Mouse (Mus musculus) thymus, adult 2 months (tissue): ENCODE results near the gene Limk1. TPM values are rescaled to one million over a fixed set of nuclear protein-coding genes. Genes with fewer than 3 reads are reported as not detected.

ENCODE experiments used
- DNase-seq: peaks from one replicate; pipeline ENCODE4 v3.0.0; 2021
- H3K27ac ChIP-seq: fragments of 200-500 bp; 2 replicates; pipeline ENCODE4 v1.5.1; 2012; ENCODE audit warnings: low read length, control low read depth; ENCODE audit not compliant: control insufficient read depth, insufficient read depth
- H3K27me3 ChIP-seq: fragments of 200-500 bp; 2 replicates; pipeline ENCODE4 v1.6.1; 2012; ENCODE audit warnings: mild to moderate bottlenecking, low read length, moderate library complexity, mixed read lengths; ENCODE audit not compliant: control insufficient read depth, insufficient read depth
- H3K36me3 ChIP-seq: fragments of 200-500 bp; 2 replicates; pipeline ENCODE4 v1.6.1; 2012; ENCODE audit warnings: mild to moderate bottlenecking, low read length, moderate library complexity; ENCODE audit not compliant: control insufficient read depth, insufficient read depth
- H3K4me1 ChIP-seq: fragments of 200-500 bp; replicated peaks from 2 replicates; pipeline ENCODE4 v1.6.1; 2012; ENCODE audit warnings: low read length; ENCODE audit not compliant: control insufficient read depth, insufficient read depth
- H3K4me3 ChIP-seq: fragments of 200-500 bp; 2 replicates; pipeline ENCODE4 v1.5.1; 2012; ENCODE audit warnings: mild to moderate bottlenecking, low read length, control low read depth, moderate library complexity; ENCODE audit not compliant: control insufficient read depth, insufficient read depth
- CTCF ChIP-seq: fragments of 200-500 bp; IDR thresholded peaks from 2 replicates; pipeline ENCODE4 v1.5.1; 2012; ENCODE audit warnings: mild to moderate bottlenecking, control low read depth, low read length, moderate library complexity, borderline replicate concordance; ENCODE audit not compliant: control insufficient read depth, poor library complexity, insufficient read depth; ENCODE audit errors: extremely low read depth
- POLR2A ChIP-seq: fragments of 200-500 bp; IDR thresholded peaks from 2 replicates; pipeline ENCODE4 v1.6.1; 2012; ENCODE audit warnings: mild to moderate bottlenecking, low read length, control low read depth, moderate library complexity; ENCODE audit not compliant: control insufficient read depth, poor library complexity, insufficient read depth; ENCODE audit errors: extremely low read depth
- WGBS: fragments of 180-500 bp; shearing (Covaris S2); methylation state at CpG from one replicate; pipeline ENCODE4 v1.1.7; 2018; 5-methylcytosine and 5-hydroxymethylcytosine counted together
- polyA plus RNA-seq: library from polyadenylated mRNA; depleted of rRNA; stranded (reverse); fragments of >200 nt; gene quantifications from 2 replicates; pipeline ENCODE4 v1.2.3, GENCODE M21; 2012; rRNA removed

Gene Limk1
- 31.8 TPM in 2 replicates for polyA plus RNA-seq

DNA sequence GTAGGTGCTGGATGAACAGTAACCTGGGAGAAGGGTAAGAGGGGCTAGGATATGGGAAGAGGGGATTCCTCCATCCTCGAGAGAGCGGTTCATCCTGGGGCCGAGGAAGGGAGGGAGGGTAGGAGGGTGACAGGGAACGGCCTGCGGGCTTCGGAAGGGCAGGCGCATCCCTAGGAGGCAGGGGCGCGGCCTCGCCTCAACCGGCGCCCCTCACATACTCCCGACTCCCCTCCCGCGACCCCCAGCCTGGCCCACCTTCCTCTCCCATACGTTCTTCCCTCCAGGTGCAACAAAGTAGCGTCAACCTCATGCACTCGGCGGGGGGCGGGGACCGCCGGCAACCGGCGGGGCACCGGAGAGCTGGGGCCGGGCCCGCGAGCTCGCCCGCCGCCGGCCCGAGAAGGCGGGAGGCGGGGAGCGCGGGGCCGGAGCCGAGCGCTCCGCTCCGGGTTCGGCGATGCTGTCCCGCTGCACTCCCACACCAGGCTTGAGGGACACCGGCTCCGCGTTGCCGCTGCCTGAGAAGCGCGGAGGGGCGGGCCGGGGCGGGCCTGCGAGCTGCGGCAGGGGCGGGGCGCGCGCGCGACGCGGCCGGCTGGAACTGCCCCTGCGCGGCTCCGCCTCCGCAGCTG is at the start of gene Limk1:
TSS of gene Limk1 (minus strand) at position 513 of the 632 bp plus-strand sequence.
- H3K27ac ChIP-seq = peak within 1 kb of the TSS; percentile 30; the same call in 1 of the 2 replicates
- no peak for DNase-seq
- H3K36me3 ChIP-seq = no peaks in the 10 kb centered on the region
- 2% methylated on average over 69 of the region's 69 CpGs for WGBS
- TF ChIP-seq POLR2A = no peak
- no peak for TF ChIP-seq CTCF
- peaks cover 2% of the 10 kb centered on the region; the same call in 1 of the 2 replicates for H3K4me1 ChIP-seq
- peak within 1 kb of the TSS; percentile 50 for H3K4me3 ChIP-seq
- no peaks in the 10 kb centered on the region for H3K27me3 ChIP-seq

- DNase-seq = no peak
- H3K27me3 ChIP-seq = no peaks in the 10 kb centered on the region
- H3K27ac ChIP-seq = no peak overlapping the region
- no peaks in the 10 kb centered on the region for H3K36me3 ChIP-seq
- H3K4me3 ChIP-seq = no peak overlapping the region
- H3K4me1 ChIP-seq = no peaks in the 10 kb centered on the region
- WGBS = 89% methylated on average over 2 of the region's 2 CpGs
- no peak for TF ChIP-seq CTCF
- no peak for TF ChIP-seq POLR2A
Observed at GRCm38 (mm10) chr5:134734920-134735319, 46.5 kb upstream of the Limk1 start.

GRCm38 (mm10) chr5:134734072-134734471 is 45.7 kb upstream of the Limk1 start:
- 77% methylated on average over 5 of the region's 5 CpGs for WGBS
- DNase-seq = no peak
- Histone ChIP-seq H3K27ac (no peak overlapping the region), H3K27me3 (no peaks in the 10 kb centered on the region), H3K4me1 (no peaks in the 10 kb centered on the region), H3K36me3 (no peaks in the 10 kb centered on the region), H3K4me3 (no peak overlapping the region)
- TF ChIP-seq CTCF (no peak), POLR2A (no peak)

GRCm38 (mm10) chr5:134733241-134733640 is 44.8 kb upstream of the Limk1 start:
- H3K4me3 ChIP-seq = no peak overlapping the region
- TF ChIP-seq CTCF = no peak
- TF ChIP-seq POLR2A = no peak
- H3K27me3 ChIP-seq = no peaks in the 10 kb centered on the region
- WGBS = 80% methylated on average over 4 of the region's 4 CpGs
- H3K27ac ChIP-seq = no peak overlapping the region
- no peaks in the 10 kb centered on the region for H3K36me3 ChIP-seq
- DNase-seq = no peak
- no peaks in the 10 kb centered on the region for H3K4me1 ChIP-seq

- TF ChIP-seq CTCF = no peak
- no peak for TF ChIP-seq POLR2A
- DNase-seq = no peak
- H3K27ac ChIP-seq = no peak overlapping the region
- 89% methylated on average over 12 of the region's 12 CpGs for WGBS
- no peak overlapping the region for H3K4me3 ChIP-seq
- H3K27me3 ChIP-seq = no peaks in the 10 kb centered on the region
- H3K36me3 ChIP-seq = no peaks in the 10 kb centered on the region
- no peaks in the 10 kb centered on the region for H3K4me1 ChIP-seq
Observed at GRCm38 (mm10) chr5:134729124-134729523, 40.7 kb upstream of the Limk1 start.

DNA sequence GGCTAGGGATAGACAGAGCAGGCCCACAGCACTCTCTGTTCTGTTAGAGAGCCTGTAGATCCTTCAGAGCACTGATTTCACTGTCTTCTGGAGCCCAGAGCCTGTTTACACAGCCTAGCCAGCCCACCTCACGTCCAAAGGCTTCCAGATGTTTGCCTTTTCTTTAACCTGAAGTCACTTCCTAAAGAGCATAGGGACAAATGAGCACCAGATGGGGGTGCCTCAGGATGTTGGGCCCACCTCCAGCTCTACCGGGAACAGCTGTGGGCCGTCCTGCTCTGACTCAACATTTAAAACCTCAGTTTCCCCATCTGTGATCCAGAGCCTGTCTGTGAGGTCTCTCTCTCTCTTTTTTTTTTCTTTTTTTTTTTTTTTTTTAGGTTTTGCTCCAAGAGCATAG is 40.1 kb upstream of the Limk1 start:
- 85% methylated on average over 3 of the region's 3 CpGs for WGBS
- no peak for DNase-seq
- Histone ChIP-seq H3K4me1 (no peaks in the 10 kb centered on the region), H3K27ac (no peak overlapping the region), H3K36me3 (no peaks in the 10 kb centered on the region), H3K4me3 (no peak overlapping the region), H3K27me3 (no peaks in the 10 kb centered on the region)
- TF ChIP-seq POLR2A (no peak), CTCF (no peak)
